Comparison of ENCODE assay signal across 8 mouse cellular contexts in the genomic region with DNA sequence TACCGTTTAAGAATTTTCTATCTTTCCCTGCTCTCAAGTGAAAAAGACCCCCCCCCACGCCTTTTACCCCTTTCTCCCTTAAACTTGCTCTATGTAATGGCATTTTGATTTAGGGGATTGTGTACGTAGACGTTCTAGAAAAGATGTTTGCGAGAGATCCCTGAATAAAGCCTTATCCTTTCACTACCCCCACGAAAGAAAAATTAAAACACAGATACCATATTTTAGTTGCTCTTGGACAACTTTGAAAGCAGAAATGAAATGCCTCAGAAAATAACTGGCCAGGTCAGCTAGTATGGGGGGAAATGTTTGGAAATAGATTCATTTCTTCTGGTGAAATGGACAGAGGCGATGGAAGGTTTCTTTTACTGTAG. TPM values are rescaled to one million over a fixed set of nuclear protein-coding genes. Genes with fewer than 3 reads are reported as not detected.
A peak's percentile ranks its signal among the peaks of the same experiment; 100 is the strongest.
DNase-seq lines count a peak whose midpoint lies in the region; ATAC-seq and TF ChIP-seq lines count a peak whose summit lies in the region.

No protein-coding gene starts in this region.

- ATAC-seq in erythroblast, adult 5-6 weeks (replicated peaks; ENCODE audit: low FRiP score, poor library complexity, severe bottlenecking) = no peak
- no peak for ATAC-seq in limb, embryonic 15.5 days (ENCODE audit: insufficient number of reproducible peaks, low FRiP score, low TSS enrichment, low read depth)
- ATAC-seq in stomach, postnatal 0 days (ENCODE audit: low FRiP score, low TSS enrichment) = no peak

- WGBS in spleen, adult 2 months = 29% methylated on average over 7 of the region's 7 CpGs
- WGBS in limb, embryonic 15.5 days = 6% methylated on average over 7 of the region's 7 CpGs
- WGBS in stomach, postnatal 0 days = 7% methylated on average over 7 of the region's 7 CpGs

- TF ChIP-seq EP300 in stomach, postnatal 0 days (optimal IDR thresholded peaks at IDR 0.05) = no peak

- no peak overlapping the region for H3K27ac ChIP-seq in spleen, adult 2 months (ENCODE audit: insufficient read depth, low read length)
- H3K27ac ChIP-seq in limb, embryonic 15.5 days = peak overlapping the region; percentile 96
- H3K27ac ChIP-seq in stomach, postnatal 0 days (replicated peaks) = no peak overlapping the region

- peak overlapping the region; percentile 51 for H3K4me2 ChIP-seq in limb, embryonic 15.5 days
- peak overlapping the region; percentile 82 for H3K4me2 ChIP-seq in stomach, postnatal 0 days (replicated peaks; ENCODE audit: low read depth)

- H3K4me1 ChIP-seq in erythroblast, embryonic 14.5 days (ENCODE audit: control insufficient read depth) = peaks cover 40% of the 10 kb centered on the region
- peaks cover 8% of the 10 kb centered on the region for H3K4me1 ChIP-seq in spleen, adult 2 months (ENCODE audit: control insufficient read depth, insufficient read depth, insufficient read length)
- peaks cover 33% of the 10 kb centered on the region for H3K4me1 ChIP-seq in limb, embryonic 15.5 days
- H3K4me1 ChIP-seq in stomach, postnatal 0 days (replicated peaks; ENCODE audit: control insufficient read depth, insufficient read depth) = no peaks in the 10 kb centered on the region; the same call in 1 of the 2 replicates

- TF ChIP-seq POLR2A in spleen, adult 2 months (IDR thresholded peaks at IDR 0.05; ENCODE audit: low read depth, low read length) = no peak

- peaks cover 8% of the 10 kb centered on the region for H3K27me3 ChIP-seq in erythroblast, embryonic 14.5 days (ENCODE audit: control insufficient read depth)
- 0 out of 2 replicates have a peak, but pooled peaks cover 2% of the 10 kb centered on the region for H3K27me3 ChIP-seq in spleen, adult 2 months (ENCODE audit: control insufficient read depth, insufficient read depth, low read length)
- H3K27me3 ChIP-seq in limb, embryonic 15.5 days = no peaks in the 10 kb centered on the region
- no peaks in the 10 kb centered on the region for H3K27me3 ChIP-seq in stomach, postnatal 0 days (ENCODE audit: control insufficient read depth, insufficient read depth, low read length)

- no peak for TF ChIP-seq CTCF in spleen, adult 2 months (IDR thresholded peaks at IDR 0.05; ENCODE audit: extremely low read depth, insufficient read depth, insufficient read length, insufficient replicate concordance)
- TF ChIP-seq CTCF in stomach, postnatal 0 days (IDR thresholded peaks at IDR 0.05; ENCODE audit: low read depth) = no peak

- H3K9ac ChIP-seq in limb, embryonic 15.5 days = peak overlapping the region; percentile 98
- peak overlapping the region; percentile 98 for H3K9ac ChIP-seq in stomach, postnatal 0 days (ENCODE audit: low read length)

- no peaks in the 10 kb centered on the region for H3K36me3 ChIP-seq in erythroblast, embryonic 14.5 days (ENCODE audit: control insufficient read depth)
- no peaks in the 10 kb centered on the region for H3K36me3 ChIP-seq in spleen, adult 2 months (ENCODE audit: control insufficient read depth, insufficient read depth, low read length)
- no peaks in the 10 kb centered on the region for H3K36me3 ChIP-seq in limb, embryonic 15.5 days
- no peaks in the 10 kb centered on the region for H3K36me3 ChIP-seq in stomach, postnatal 0 days (ENCODE audit: control insufficient read depth, insufficient read depth, low read length)

- peak overlapping the region; percentile 82 for H3K4me3 ChIP-seq in erythroblast, embryonic 14.5 days (replicated peaks)
- H3K4me3 ChIP-seq in spleen, adult 2 months (ENCODE audit: extremely low read depth, insufficient read depth, insufficient read length) = peak overlapping the region; percentile 89
- peak overlapping the region; percentile 96 for H3K4me3 ChIP-seq in limb, embryonic 15.5 days
- H3K4me3 ChIP-seq in stomach, postnatal 0 days (ENCODE audit: low read depth, low read length) = peak overlapping the region; percentile 98

- H3K9me3 ChIP-seq in erythroblast, embryonic 14.5 days (ENCODE audit: control insufficient read depth, low read length) = no peaks in the 10 kb centered on the region
- no peaks in the 10 kb centered on the region for H3K9me3 ChIP-seq in limb, embryonic 15.5 days
- H3K9me3 ChIP-seq in stomach, postnatal 0 days (ENCODE audit: control insufficient read depth, low read length) = no peaks in the 10 kb centered on the region

- no peak for DNase-seq in spleen, adult 2 months (ENCODE audit: low read depth in 1 of 2, low spot score in 2 of 2)
- no peak for DNase-seq in spleen, postnatal 10 days (ENCODE audit: low spot score in 2 of 2)
- DNase-seq in stomach, postnatal 0 days (ENCODE audit: low spot score) = no peak
- no peak for DNase-seq in left cerebral cortex, adult 18-20 months (ENCODE audit: low spot score in 2 of 2)
- no peak for DNase-seq in left cerebral cortex, adult 11 months (ENCODE audit: low spot score)

RNA-seq across cellular contexts. Expression of gene Kdm5b, which starts 1.8 kb away (rescaled TPM):
- 0.01 and 0.05 TPM in 2 replicates for polyA plus RNA-seq in erythroblast, embryonic 14.5 days (2012)
- 15.9 and 16.3 TPM in 2 replicates for total RNA-seq in erythroblast, adult 5-6 weeks (2015; ENCODE audit: low replicate concordance)
- 24.3 and 25.0 TPM in 2 replicates for total RNA-seq in erythroblast, adult 5-6 weeks (2017; ENCODE audit: low replicate concordance)
- polyA plus RNA-seq in spleen, adult 2 months (2012; rRNA removed) = 4.8 and 6.2 TPM in 2 replicates
- polyA plus RNA-seq in limb, embryonic 15.5 days (2015; fragmentation: Nextera tagmentation; extraction: Ambion mirVana) = 63.9 and 80.8 TPM in 2 replicates
- polyA plus RNA-seq in stomach, postnatal 0 days (2015; fragmentation: Nextera tagmentation; extraction: Ambion mirVana) = 28.5 and 29.5 TPM in 2 replicates
- total RNA-seq in left cerebral cortex, adult 18-20 months (2021) = 10 to 100 TPM; 63.5 to 69.8 TPM

RNA-seq across cellular contexts. Expression of gene Mgat4e, which starts 12.3 kb away (rescaled TPM):
- polyA plus RNA-seq in erythroblast, embryonic 14.5 days (2012) = not detected in 2 replicates
- total RNA-seq in erythroblast, adult 5-6 weeks (2015; ENCODE audit: low replicate concordance) = not detected in 2 replicates
- not detected in 2 replicates for total RNA-seq in erythroblast, adult 5-6 weeks (2017; ENCODE audit: low replicate concordance)
- not detected in 2 replicates for polyA plus RNA-seq in spleen, adult 2 months (2012; rRNA removed)
- 0.10 TPM in 1 of 2 replicates, not detected in the other for polyA plus RNA-seq in limb, embryonic 15.5 days (2015; fragmentation: Nextera tagmentation; extraction: Ambion mirVana)
- polyA plus RNA-seq in stomach, postnatal 0 days (2015; fragmentation: Nextera tagmentation; extraction: Ambion mirVana) = not detected in 2 replicates
- total RNA-seq in left cerebral cortex, adult 18-20 months (2021) = not detected
